Mouse (Mus musculus) midbrain, embryonic 11.5 days (tissue): ENCODE results near the gene Tespa1. TPM values are rescaled to one million over a fixed set of nuclear protein-coding genes. Genes with fewer than 3 reads are reported as not detected.
"Not testable (repeated sequence)": the region's sequence is repeated elsewhere in the genome, so short reads cannot be mapped to it uniquely, and the experiment has no call there.

Source experiments
- ATAC-seq: fragments of 200-750 bp; cut with Nextera tagmentation; 2 replicates; pipeline ENCODE4 v1.8.0; 2017; ENCODE audit warnings: moderate TSS enrichment, moderate library complexity; ENCODE audit not compliant: low FRiP score
- DNase-seq: peaks from one replicate; pipeline ENCODE4 v3.0.0; 2015; ENCODE audit warnings: low spot score; ENCODE audit errors: missing footprints
- H3K27ac ChIP-seq: fragments of 300-500 bp; sonication (generic); 2 replicates; pipeline ENCODE4 v1.5.1; 2014; ENCODE audit warnings: low read depth, low read length
- H3K27me3 ChIP-seq: fragments of 300-500 bp; sonication (generic); 2 replicates; pipeline ENCODE4 v1.6.1; 2014; ENCODE audit warnings: mild to moderate bottlenecking, low read length, moderate library complexity, mixed read lengths; ENCODE audit not compliant: control insufficient read depth, insufficient read depth
- H3K36me3 ChIP-seq: fragments of 300-500 bp; sonication (generic); 2 replicates; pipeline ENCODE4 v1.6.1; 2014; ENCODE audit warnings: mild to moderate bottlenecking, low read length, moderate library complexity, mixed read lengths; ENCODE audit not compliant: control insufficient read depth, insufficient read depth
- H3K4me1 ChIP-seq: fragments of 300-500 bp; sonication (generic); 2 replicates; pipeline ENCODE4 v1.6.1; 2014; ENCODE audit warnings: low read length; ENCODE audit not compliant: control insufficient read depth, insufficient read depth
- H3K4me2 ChIP-seq: fragments of 300-500 bp; sonication (generic); 2 replicates; pipeline ENCODE4 v1.6.1; 2014; ENCODE audit warnings: mild to moderate bottlenecking, moderate library complexity
- H3K4me3 ChIP-seq: fragments of 300-500 bp; sonication (generic); 2 replicates; pipeline ENCODE4 v1.5.1; 2014; ENCODE audit warnings: low read depth, low read length
- H3K9ac ChIP-seq: fragments of 300-500 bp; sonication (generic); 2 replicates; pipeline ENCODE4 v1.6.1; 2014; ENCODE audit warnings: low read length
- H3K9me3 ChIP-seq: fragments of 300-500 bp; sonication (generic); 2 replicates; pipeline ENCODE4 v1.6.1; 2016; ENCODE audit warnings: low read length; ENCODE audit not compliant: control insufficient read depth
- WGBS: fragments of 180-500 bp; shearing (Covaris S2); extraction: QIAGEN DNeasy Blood & Tissue Kit; methylation state at CpG from one replicate; pipeline ENCODE4 v1.1.7; 2014; 5-methylcytosine and 5-hydroxymethylcytosine counted together
- polyA plus RNA-seq: library from polyadenylated mRNA; unstranded; fragments of >200 nt; fragmentation: Nextera tagmentation; extraction: Ambion mirVana; gene quantifications from 2 replicates; pipeline ENCODE4 v1.2.1, GENCODE M21; 2014

Gene Tespa1
- polyA plus RNA-seq, result 0.17 and 0.36 TPM in 2 replicates

- Histone ChIP-seq H3K36me3 (no peaks in the 10 kb centered on the region), H3K9ac (no peak within 1 kb of the TSS), H3K27me3 (no peaks in the 10 kb centered on the region), H3K4me3 (no peak within 1 kb of the TSS), H3K27ac (no peak within 1 kb of the TSS), H3K9me3 (no peaks in the 10 kb centered on the region), H3K4me2 (no peak within 1 kb of the TSS), H3K4me1 (no peaks in the 10 kb centered on the region)
- DNase-seq (no peak), ATAC-seq (no peak)
- 81% methylated on average over 5 of the region's 5 CpGs for WGBS
Observed at GRCm38 (mm10) chr10:130322637-130323036, at the start of gene Tespa1. Gene Tespa1, plus strand, starts transcription at chr10:130322870.

GRCm38 (mm10) chr10:130275759-130276158, 46.9 kb upstream of the Tespa1 start:
- Histone ChIP-seq H3K36me3 (no peaks in the 10 kb centered on the region), H3K27ac (no peak overlapping the region), H3K4me3 (no peak overlapping the region), H3K4me1 (0 out of 2 replicates have a peak, but pooled peaks cover 5% of the 10 kb centered on the region), H3K9me3 (no peaks in the 10 kb centered on the region), H3K4me2 (no peak overlapping the region), H3K9ac (no peak overlapping the region), H3K27me3 (no peaks in the 10 kb centered on the region)
- WGBS, result 54% methylated on average over 2 of the region's 2 CpGs
- ATAC-seq (no peak), DNase-seq (no peak)

DNA sequence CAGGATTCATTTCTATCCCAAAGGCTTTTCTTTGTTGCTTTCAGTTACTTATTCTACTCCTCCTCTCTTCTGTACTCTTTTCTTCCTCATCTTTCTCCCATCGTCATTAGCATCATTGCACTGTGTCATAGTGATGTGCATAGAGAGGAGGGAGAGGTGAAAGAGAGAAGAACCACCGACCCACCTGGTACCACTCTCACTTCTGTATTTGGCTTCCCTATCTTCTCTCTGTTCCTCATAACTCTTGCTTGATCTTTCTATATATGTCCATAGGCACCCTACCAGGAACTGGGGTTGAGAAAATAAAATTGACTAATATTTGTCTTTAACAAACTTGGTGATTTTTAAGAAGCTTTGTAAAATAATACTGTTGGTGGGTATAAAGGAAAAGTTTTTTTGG, 46.2 kb upstream of the Tespa1 start:
- DNase-seq (no peak), ATAC-seq (no peak)
- Histone ChIP-seq H3K36me3 (no peaks in the 10 kb centered on the region), H3K9me3 (no peaks in the 10 kb centered on the region), H3K27ac (no peak overlapping the region), H3K9ac (no peak overlapping the region), H3K27me3 (no peaks in the 10 kb centered on the region), H3K4me2 (no peak overlapping the region), H3K4me1 (0 out of 2 replicates have a peak, but pooled peaks cover 5% of the 10 kb centered on the region), H3K4me3 (no peak overlapping the region)
- WGBS, result 55% methylated on average over 2 of the region's 2 CpGs

DNA sequence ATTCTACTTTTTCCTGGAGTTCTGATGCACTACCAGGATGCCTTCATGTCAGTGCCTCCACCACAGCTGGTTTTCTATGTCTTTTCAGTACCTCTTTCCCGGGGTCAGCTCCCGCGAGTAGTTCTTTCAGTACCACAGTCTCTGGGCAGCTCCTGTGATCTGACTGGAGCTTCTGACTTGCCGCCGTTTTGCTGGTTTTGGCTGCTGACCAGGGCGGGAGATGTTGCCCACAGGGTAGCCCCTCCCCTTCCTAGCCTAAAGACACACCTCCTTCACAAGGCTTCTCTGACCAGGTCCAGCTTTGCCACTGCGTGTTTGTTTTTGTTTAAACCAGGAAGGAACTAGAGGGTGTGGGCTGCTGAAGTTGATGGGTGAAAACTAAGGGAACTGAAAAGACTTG, 42.6 kb upstream of the Tespa1 start, which contains the start of gene Neurod4:
Gene Neurod4 (minus strand): TSS at position 175 of the 400 bp plus-strand sequence.
- H3K9ac ChIP-seq, result no peak within 1 kb of the TSS
- H3K27ac ChIP-seq, result no peak within 1 kb of the TSS
- peak; percentile 93 for DNase-seq
- no peaks in the 10 kb centered on the region for H3K27me3 ChIP-seq
- 2% methylated on average over 7 of the region's 7 CpGs for WGBS
- peak within 1 kb of the TSS; percentile 26 for H3K4me2 ChIP-seq
- peak; percentile 74 for ATAC-seq
- peaks cover 11% of the 10 kb centered on the region for H3K4me1 ChIP-seq
- peak within 1 kb of the TSS; percentile 6 for H3K4me3 ChIP-seq
- H3K9me3 ChIP-seq, result no peaks in the 10 kb centered on the region
- H3K36me3 ChIP-seq, result no peaks in the 10 kb centered on the region

GRCm38 (mm10) chr10:130281982-130282449, 40.7 kb upstream of the Tespa1 start:
- Histone ChIP-seq H3K27me3 (no peaks in the 10 kb centered on the region), H3K36me3 (no peaks in the 10 kb centered on the region), H3K4me1 (peaks cover 11% of the 10 kb centered on the region), H3K4me2 (no peak overlapping the region), H3K4me3 (no peak overlapping the region), H3K9me3 (no peaks in the 10 kb centered on the region), H3K9ac (no peak overlapping the region), H3K27ac (no peak overlapping the region; the same call in 1 of the 2 replicates)
- 35% methylated on average over 1 of the region's 1 CpGs for WGBS
- DNase-seq (peak; percentile 80), ATAC-seq (peak; percentile 85)

GRCm38 (mm10) chr10:130287201-130287600, 35.5 kb upstream of the Tespa1 start:
- ATAC-seq, result no peak
- DNase-seq, result peak; percentile 71
- no peak overlapping the region for H3K4me3 ChIP-seq
- no peaks in the 10 kb centered on the region for H3K27me3 ChIP-seq
- H3K4me1 ChIP-seq, result peaks cover 2% of the 10 kb centered on the region; the same call in 1 of the 2 replicates
- H3K36me3 ChIP-seq, result no peaks in the 10 kb centered on the region
- no peaks in the 10 kb centered on the region for H3K9me3 ChIP-seq
- no peak overlapping the region for H3K9ac ChIP-seq
- no peak overlapping the region for H3K27ac ChIP-seq
- no peak overlapping the region for H3K4me2 ChIP-seq
- WGBS, result 65% methylated on average over 1 of the region's 1 CpGs

- WGBS, result 47% methylated on average over 3 of the region's 3 CpGs
- Histone ChIP-seq H3K9ac (no peak overlapping the region), H3K4me2 (no peak overlapping the region), H3K4me3 (no peak overlapping the region), H3K27me3 (no peaks in the 10 kb centered on the region), H3K9me3 (no peaks in the 10 kb centered on the region), H3K36me3 (no peaks in the 10 kb centered on the region), H3K4me1 (peaks cover 2% of the 10 kb centered on the region; the same call in 1 of the 2 replicates), H3K27ac (no peak overlapping the region)
- peak; percentile 41 for DNase-seq
- 0 out of 2 replicates have a peak, but pooled peaks have one; percentile 41 for ATAC-seq
Observed at GRCm38 (mm10) chr10:130288007-130288406, 34.7 kb upstream of the Tespa1 start.

DNA sequence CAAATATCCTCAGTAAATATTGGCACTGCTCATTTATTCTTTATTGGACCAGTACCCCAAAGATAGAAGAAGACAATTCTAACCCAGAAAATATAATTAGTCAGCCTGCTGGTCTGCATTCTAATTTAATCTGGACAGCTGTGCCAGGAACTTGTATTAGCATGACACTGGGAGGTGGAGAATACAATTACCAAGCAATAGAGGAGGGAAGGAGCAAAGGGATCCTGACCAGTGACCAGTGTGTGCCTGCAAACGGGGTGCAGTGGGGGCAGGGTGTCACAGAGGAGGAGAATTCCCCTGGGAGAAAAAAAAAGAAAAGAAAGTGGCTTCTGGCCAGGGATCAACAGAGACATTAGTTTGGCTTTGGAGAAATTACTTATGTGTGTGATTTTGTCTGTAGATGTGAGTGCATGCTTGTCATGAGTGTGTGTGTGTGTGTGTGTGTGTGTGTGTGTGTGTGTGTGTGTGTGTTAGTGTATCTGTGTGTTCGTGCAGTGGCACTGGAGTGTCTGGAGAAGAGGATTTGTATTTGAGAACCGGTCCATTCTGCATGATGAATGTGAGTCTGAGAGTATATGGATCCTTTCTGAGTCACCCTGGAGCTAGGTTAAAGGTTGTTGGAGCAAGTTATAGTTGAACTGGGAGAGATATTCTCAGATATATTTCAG, 28.8 kb upstream of the Tespa1 start:
- H3K36me3 ChIP-seq, result no peaks in the 10 kb centered on the region
- H3K27me3 ChIP-seq, result no peaks in the 10 kb centered on the region
- H3K9ac ChIP-seq, result no peak overlapping the region
- peak; percentile 82 for DNase-seq
- peak; percentile 95 for ATAC-seq
- no peaks in the 10 kb centered on the region for H3K9me3 ChIP-seq
- H3K4me3 ChIP-seq, result no peak overlapping the region
- H3K4me1 ChIP-seq, result peaks cover 7% of the 10 kb centered on the region
- H3K4me2 ChIP-seq, result no peak overlapping the region
- WGBS, result 17% methylated on average over 3 of the region's 3 CpGs
- H3K27ac ChIP-seq, result peak overlapping the region; percentile 37; the same call in 1 of the 2 replicates

DNA sequence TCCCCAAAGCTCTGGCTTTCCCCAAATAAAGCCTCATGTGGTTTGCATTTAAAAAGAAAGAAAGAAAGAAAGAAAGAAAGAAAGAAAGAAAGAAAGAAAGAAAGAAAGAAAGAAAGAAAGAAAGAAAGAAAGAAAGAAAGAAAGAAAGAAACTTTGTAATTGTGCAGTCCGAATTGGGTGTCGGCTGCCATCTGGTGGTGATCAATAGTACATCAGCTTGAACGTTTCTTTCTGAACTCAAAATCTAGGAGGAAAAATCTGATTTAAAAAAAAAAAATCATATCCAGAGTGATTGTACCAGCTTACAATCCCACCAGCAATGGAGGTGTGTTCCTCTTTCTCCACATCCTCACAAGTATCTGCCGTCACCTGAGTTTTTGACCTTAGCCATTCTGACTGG, 23.9 kb upstream of the Tespa1 start:
- not testable (repeated sequence) for H3K4me1 ChIP-seq, H3K4me2 ChIP-seq, H3K4me3 ChIP-seq, H3K36me3 ChIP-seq, H3K27me3 ChIP-seq, H3K27ac ChIP-seq, ATAC-seq, H3K9ac ChIP-seq, H3K9me3 ChIP-seq
- WGBS, result 18% methylated on average over 4 of the region's 4 CpGs
- DNase-seq, result peak; percentile 90
